Mouse (Mus musculus) lung, postnatal 14 days (tissue): ENCODE measurements at regions not wholly inside any gene's neighbourhood (a gene's known extent, or its start where the extent isn't known, plus 50 kb on each side); places are given as distances from the start of the nearest gene placed in this dataset.
"Not testable (repeated sequence)": the region's sequence is repeated elsewhere in the genome, so short reads cannot be mapped to it uniquely, and the experiment has no call there.

Experiments used
- DNase-seq: peaks from one replicate; pipeline ENCODE4 v3.0.0; 2021

GRCm38 (mm10) chr4:4333472-4334123 is 256.3 kb upstream of the Sdr16c6 start:
- DNase-seq, result no peak

GRCm38 (mm10) chr4:4331105-4331504 is 253.8 kb upstream of the Sdr16c6 start:
- no peak for DNase-seq

GRCm38 (mm10) chr4:4315651-4316411 is 238.5 kb upstream of the Sdr16c6 start:
- no peak for DNase-seq

- no peak for DNase-seq
These were observed 234.2 kb upstream of the Sdr16c6 start for GRCm38 (mm10) chr4:4311496-4311895.

- DNase-seq, result no peak
These were observed 229.6 kb upstream of the Sdr16c6 start for GRCm38 (mm10) chr4:4306922-4307321.

GRCm38 (mm10) chr4:4305740-4306249 is 228.5 kb upstream of the Sdr16c6 start:
- no peak for DNase-seq

- no peak for DNase-seq
These were observed 227.3 kb upstream of the Sdr16c6 start for GRCm38 (mm10) chr4:4304666-4305065.

- no peak for DNase-seq
These were observed 223.0 kb upstream of the Sdr16c6 start for GRCm38 (mm10) chr4:4300189-4300879.

GRCm38 (mm10) chr4:4299631-4300030 is 222.3 kb upstream of the Sdr16c6 start:
- no peak for DNase-seq

- DNase-seq, result no peak
These were observed 172.3 kb upstream of the Sdr16c6 start for GRCm38 (mm10) chr4:4249601-4250000.

- DNase-seq, result no peak
These were observed 170.3 kb upstream of the Sdr16c6 start for GRCm38 (mm10) chr4:4247669-4248068.

- DNase-seq, result not testable (repeated sequence)
These were observed 165.1 kb upstream of the Sdr16c6 start for GRCm38 (mm10) chr4:4242306-4242980.

- DNase-seq, result no peak
These were observed 148.9 kb upstream of the Sdr16c6 start for GRCm38 (mm10) chr4:4226209-4226608.

- no peak for DNase-seq
These were observed 142.4 kb upstream of the Sdr16c6 start for GRCm38 (mm10) chr4:4219701-4220100.

GRCm38 (mm10) chr4:4211892-4212291 is 134.6 kb upstream of the Sdr16c6 start:
- DNase-seq, result no peak

- DNase-seq, result no peak
These were observed 127.8 kb upstream of the Sdr16c6 start for GRCm38 (mm10) chr4:4205158-4205557.

GRCm38 (mm10) chr4:4199309-4199708 is 122.0 kb upstream of the Sdr16c6 start:
- DNase-seq, result no peak

GRCm38 (mm10) chr4:4195834-4196233 is 118.5 kb upstream of the Sdr16c6 start:
- DNase-seq, result peak; percentile 30

GRCm38 (mm10) chr4:4195250-4195649 is 117.9 kb upstream of the Sdr16c6 start:
- no peak for DNase-seq
